Mouse (Mus musculus): ENCODE measurements around the gene Gdpd5. TPM values are rescaled to one million over a fixed set of nuclear protein-coding genes. Genes with fewer than 3 reads are reported as not detected.

Gene Gdpd5
- 6.1 and 7.2 TPM in 2 replicates for polyA plus RNA-seq (2015; fragmentation: Nextera tagmentation; extraction: Ambion mirVana)

GRCm38 (mm10) chr7:99381214-99382087 is at the start of gene Gdpd5:
Gdpd5 (plus strand) TSS chr7:99381414.

GRCm38 (mm10) chr7:99352526-99353400 is 28.5 kb upstream of the Gdpd5 start, which contains the start of gene Serpinh1:
Serpinh1 (minus strand) TSS chr7:99353239.

DNA sequence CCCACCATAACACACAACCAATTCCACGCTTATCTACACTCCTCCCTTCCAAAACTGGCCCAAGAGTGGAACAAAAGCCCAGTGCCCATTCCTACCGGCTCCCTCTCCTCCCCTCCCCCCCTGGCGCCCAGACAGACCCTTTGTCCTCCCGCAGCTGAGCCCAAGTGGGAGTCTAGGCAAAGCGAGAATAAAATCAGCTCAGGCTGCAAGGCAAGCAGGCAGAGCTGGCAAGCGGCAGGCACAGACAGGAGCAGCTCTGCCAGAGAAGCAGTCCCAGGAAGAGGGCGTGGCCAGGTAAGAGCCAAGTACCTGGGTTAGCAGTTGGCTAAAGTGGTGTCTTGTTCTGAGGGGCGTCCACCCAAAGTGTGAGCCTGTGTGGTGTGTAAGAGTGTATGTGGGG is 84.6 kb downstream of the Gdpd5 start, which contains the start of gene Klhl35:
Klhl35 (plus strand) TSS at position 194 of the 400 bp plus-strand sequence.

GRCm38 (mm10) chr7:99483271-99483923 is 102.2 kb downstream of the Gdpd5 start, which contains the start of gene Rps3:
Rps3 (minus strand) TSS chr7:99483738.

Other genes with a start within 250 kb of the Gdpd5 start
- gene Uvrag, start 240.3 kb upstream of the Gdpd5 start, polyA plus RNA-seq (2015; fragmentation: Nextera tagmentation; extraction: Ambion mirVana): 14.7 and 17.3 TPM in 2 replicates
- 44.2 and 44.8 TPM in 2 replicates for gene Dgat2, start 198.7 kb upstream of the Gdpd5 start, polyA plus RNA-seq (2015; fragmentation: Nextera tagmentation; extraction: Ambion mirVana)
- 2.8 and 3.0 TPM in 2 replicates for gene Mogat2, start 142.8 kb upstream of the Gdpd5 start, polyA plus RNA-seq (2015; fragmentation: Nextera tagmentation; extraction: Ambion mirVana)
- gene Map6, start 114.0 kb upstream of the Gdpd5 start, polyA plus RNA-seq (2015; fragmentation: Nextera tagmentation; extraction: Ambion mirVana): 10.7 and 17.0 TPM in 2 replicates
- 1,320 and 1,591 TPM in 2 replicates for gene Serpinh1, start 28.2 kb upstream of the Gdpd5 start, polyA plus RNA-seq (2015; fragmentation: Nextera tagmentation; extraction: Ambion mirVana)
- 1.0 and 1.1 TPM in 2 replicates for gene Klhl35, start 84.6 kb downstream of the Gdpd5 start, polyA plus RNA-seq (2015; fragmentation: Nextera tagmentation; extraction: Ambion mirVana)
- gene Rps3, start 102.3 kb downstream of the Gdpd5 start, polyA plus RNA-seq (2015; fragmentation: Nextera tagmentation; extraction: Ambion mirVana): 736 and 761 TPM in 2 replicates
- gene Arrb1, start 154.1 kb downstream of the Gdpd5 start, polyA plus RNA-seq (2015; fragmentation: Nextera tagmentation; extraction: Ambion mirVana): 2.4 and 2.8 TPM in 2 replicates
- gene Tpbgl, start 245.7 kb downstream of the Gdpd5 start, polyA plus RNA-seq (2015; fragmentation: Nextera tagmentation; extraction: Ambion mirVana): 1.8 and 1.9 TPM in 2 replicates

Measured in urinary bladder, postnatal 0 days (tissue).